9 mouse cellular contexts compared by ENCODE assay signal in genomic region chr19:10561558-10562314, GRCm38 (mm10). TPM values are rescaled to one million over a fixed set of nuclear protein-coding genes. Genes with fewer than 3 reads are reported as not detected.
DNase-seq lines count a peak whose midpoint lies in the region; ATAC-seq lines count a peak whose summit lies in the region.
"Had no signal": no experiment of that assay in that cellular context is flagged by ENCODE, and none has a peak within 500 bp of the region (broad histone marks: within the 10 kb centered on the region; RNA-seq: fewer than 3 reads in every experiment).

No protein-coding gene starts in this region.

- WGBS in hindbrain, embryonic 10.5 days, result 65% methylated on average over 6 of the region's 6 CpGs
- WGBS in hindbrain, embryonic 14.5 days, result 69% methylated on average over 6 of the region's 6 CpGs
- 46% methylated on average over 6 of the region's 6 CpGs for WGBS in limb, embryonic 15.5 days

- H3K36me3 ChIP-seq in hindbrain, embryonic 10.5 days, result no peaks in the 10 kb centered on the region
- H3K36me3 ChIP-seq in hindbrain, embryonic 14.5 days (replicated peaks; ENCODE audit: control insufficient read depth, insufficient read depth), result no peaks in the 10 kb centered on the region
- H3K36me3 ChIP-seq in limb, embryonic 15.5 days, result no peaks in the 10 kb centered on the region

- H3K4me2 ChIP-seq in hindbrain, embryonic 14.5 days (replicated peaks), result no peak overlapping the region
- H3K4me2 ChIP-seq in limb, embryonic 15.5 days, result no peak overlapping the region

- DNase-seq in hindbrain, embryonic 10.5 days (ENCODE audit: low spot score), result peak; percentile 17
- no peak for DNase-seq in hindbrain, embryonic 14.5 days (ENCODE audit: low spot score)
- peak; percentile 32 for DNase-seq in MN1 (ENCODE audit: low spot score)
- DNase-seq in heart, adult 18-20 months, result peak; percentile 66 to 81
- no peak for DNase-seq in cerebellum, postnatal 10 days
- no peak for DNase-seq in cerebellum, adult 9-11 months
- no peak for DNase-seq in spleen, adult 18-20 months
- DNase-seq: cerebellum, adult 11-12 months had no signal

- H3K4me1 ChIP-seq in hindbrain, embryonic 10.5 days (replicated peaks), result peaks cover 7% of the 10 kb centered on the region
- peaks cover 3% of the 10 kb centered on the region; the same call in 1 of the 2 replicates for H3K4me1 ChIP-seq in hindbrain, embryonic 14.5 days (replicated peaks; ENCODE audit: control insufficient read depth, insufficient read depth, low read length)
- no peaks in the 10 kb centered on the region for H3K4me1 ChIP-seq in limb, embryonic 15.5 days

- no peak for ATAC-seq in hindbrain, embryonic 14.5 days (ENCODE audit: low FRiP score)
- no peak for ATAC-seq in limb, embryonic 15.5 days (ENCODE audit: insufficient number of reproducible peaks, low FRiP score, low TSS enrichment, low read depth)

- no peaks in the 10 kb centered on the region for H3K9me3 ChIP-seq in hindbrain, embryonic 10.5 days
- H3K9me3 ChIP-seq in hindbrain, embryonic 14.5 days (ENCODE audit: control insufficient read depth, low read length), result no peaks in the 10 kb centered on the region
- H3K9me3 ChIP-seq in limb, embryonic 15.5 days, result no peaks in the 10 kb centered on the region

- H3K27me3 ChIP-seq in hindbrain, embryonic 10.5 days (ENCODE audit: insufficient read depth, poor library complexity, severe bottlenecking), result no peaks in the 10 kb centered on the region
- no peaks in the 10 kb centered on the region for H3K27me3 ChIP-seq in hindbrain, embryonic 14.5 days (ENCODE audit: control insufficient read depth, insufficient read depth, low read length)
- no peaks in the 10 kb centered on the region for H3K27me3 ChIP-seq in limb, embryonic 15.5 days

- no peak overlapping the region for H3K4me3 ChIP-seq in hindbrain, embryonic 10.5 days
- no peak overlapping the region for H3K4me3 ChIP-seq in hindbrain, embryonic 14.5 days (replicated peaks; ENCODE audit: low read length)
- no peak overlapping the region for H3K4me3 ChIP-seq in limb, embryonic 15.5 days

- no peak overlapping the region for H3K9ac ChIP-seq in hindbrain, embryonic 14.5 days
- H3K9ac ChIP-seq in limb, embryonic 15.5 days, result no peak overlapping the region

- no peak overlapping the region for H3K27ac ChIP-seq in hindbrain, embryonic 10.5 days
- H3K27ac ChIP-seq in hindbrain, embryonic 14.5 days, result no peak overlapping the region
- H3K27ac ChIP-seq in limb, embryonic 15.5 days, result 0 out of 2 replicates have a peak overlapping the region, but pooled peaks have one; percentile 23

RNA-seq across cellular contexts. Expression of gene Tmem216, which starts 5.7 kb away (rescaled TPM):
- polyA plus RNA-seq in hindbrain, embryonic 10.5 days (2016; fragmentation: Nextera tagmentation; extraction: Ambion mirVana), result 59.1 and 61.8 TPM in 2 replicates
- 53.3 and 59.6 TPM in 2 replicates for polyA plus RNA-seq in hindbrain, embryonic 14.5 days (2014; fragmentation: Nextera tagmentation; extraction: Ambion mirVana)
- total RNA-seq in heart, adult 18-20 months (2021), result 1 to 10 TPM; 4.9 to 5.8 TPM
- polyA plus RNA-seq in limb, embryonic 15.5 days (2015; fragmentation: Nextera tagmentation; extraction: Ambion mirVana), result 34.2 and 37.3 TPM in 2 replicates

RNA-seq across cellular contexts. Expression of gene Cyb561a3, which starts 15.2 kb away (rescaled TPM):
- 14.2 and 17.0 TPM in 2 replicates for polyA plus RNA-seq in hindbrain, embryonic 10.5 days (2016; fragmentation: Nextera tagmentation; extraction: Ambion mirVana)
- 21.8 and 23.8 TPM in 2 replicates for polyA plus RNA-seq in hindbrain, embryonic 14.5 days (2014; fragmentation: Nextera tagmentation; extraction: Ambion mirVana)
- total RNA-seq in heart, adult 18-20 months (2021), result 10 to 100 TPM; 12.3 to 14.2 TPM
- 21.6 and 25.8 TPM in 2 replicates for polyA plus RNA-seq in limb, embryonic 15.5 days (2015; fragmentation: Nextera tagmentation; extraction: Ambion mirVana)

RNA-seq across cellular contexts. Expression of gene Tmem138, which starts 15.4 kb away (rescaled TPM):
- 62.4 and 66.3 TPM in 2 replicates for polyA plus RNA-seq in hindbrain, embryonic 10.5 days (2016; fragmentation: Nextera tagmentation; extraction: Ambion mirVana)
- polyA plus RNA-seq in hindbrain, embryonic 14.5 days (2014; fragmentation: Nextera tagmentation; extraction: Ambion mirVana), result 38.1 and 40.3 TPM in 2 replicates
- 1 to 10 TPM; 1.4 to 2.1 TPM for total RNA-seq in heart, adult 18-20 months (2021)
- polyA plus RNA-seq in limb, embryonic 15.5 days (2015; fragmentation: Nextera tagmentation; extraction: Ambion mirVana), result 26.8 and 31.1 TPM in 2 replicates

RNA-seq across cellular contexts. Expression of gene Sdhaf2, which starts 35.8 kb away (rescaled TPM):
- polyA plus RNA-seq in hindbrain, embryonic 10.5 days (2016; fragmentation: Nextera tagmentation; extraction: Ambion mirVana), result 62.4 and 63.2 TPM in 2 replicates
- polyA plus RNA-seq in hindbrain, embryonic 14.5 days (2014; fragmentation: Nextera tagmentation; extraction: Ambion mirVana), result 67.6 and 68.4 TPM in 2 replicates
- total RNA-seq in heart, adult 18-20 months (2021), result 10 to 100 TPM; 79.4 to 82.7 TPM
- polyA plus RNA-seq in limb, embryonic 15.5 days (2015; fragmentation: Nextera tagmentation; extraction: Ambion mirVana), result 59.5 and 60.3 TPM in 2 replicates

RNA-seq across cellular contexts. Expression of gene Cpsf7, which starts 36.7 kb away (rescaled TPM):
- polyA plus RNA-seq in hindbrain, embryonic 10.5 days (2016; fragmentation: Nextera tagmentation; extraction: Ambion mirVana), result 55.4 and 65.4 TPM in 2 replicates
- polyA plus RNA-seq in hindbrain, embryonic 14.5 days (2014; fragmentation: Nextera tagmentation; extraction: Ambion mirVana), result 57.5 and 63.4 TPM in 2 replicates
- 10 to 100 TPM; 20.6 to 24.4 TPM for total RNA-seq in heart, adult 18-20 months (2021)
- polyA plus RNA-seq in limb, embryonic 15.5 days (2015; fragmentation: Nextera tagmentation; extraction: Ambion mirVana), result 38.2 and 39.2 TPM in 2 replicates

Comparison
In these comparisons a context has a peak if more than half of its experiments do, and no peak if none do; other contexts are left out.
1. DNase-seq: peak in hindbrain, embryonic 10.5 days (single experiment), MN1 (single experiment) and heart, adult 18-20 months (2 of 2); none in hindbrain, embryonic 14.5 days (single experiment), cerebellum, postnatal 10 days (0 of 2), cerebellum, adult 9-11 months (single experiment) and spleen, adult 18-20 months (0 of 2).